Mouse (Mus musculus): ENCODE measurements around the gene Serpina12.

Serpina12 gene

GRCm38 (mm10) chr12:104044343-104044742 lies at the start of gene Serpina12:
Gene Serpina12, minus strand, starts transcription at chr12:104044443.
- DNase-seq (ENCODE audit: low read depth, low spot score) = no peak

- DNase-seq (ENCODE audit: low read depth, low spot score) = no peak
Measured at GRCm38 (mm10) chr12:104091303-104091702, 47.1 kb upstream of the Serpina12 start.

GRCm38 (mm10) chr12:104090119-104090518 lies 45.9 kb upstream of the Serpina12 start:
- no peak for DNase-seq (ENCODE audit: low read depth, low spot score)

- DNase-seq (ENCODE audit: low read depth, low spot score) = no peak
Measured at GRCm38 (mm10) chr12:104072286-104072685, 28.0 kb upstream of the Serpina12 start.

GRCm38 (mm10) chr12:104071708-104072107 lies 27.5 kb upstream of the Serpina12 start:
- no peak for DNase-seq (ENCODE audit: low read depth, low spot score)

GRCm38 (mm10) chr12:104069620-104070019 lies 25.4 kb upstream of the Serpina12 start:
- peak; percentile 59 for DNase-seq (ENCODE audit: low read depth, low spot score)

GRCm38 (mm10) chr12:104067549-104067948 lies 23.3 kb upstream of the Serpina12 start:
- no peak for DNase-seq (ENCODE audit: low read depth, low spot score)

GRCm38 (mm10) chr12:104066241-104066640 lies 22.0 kb upstream of the Serpina12 start:
- DNase-seq (ENCODE audit: low read depth, low spot score) = peak; percentile 59

- DNase-seq (ENCODE audit: low read depth, low spot score) = no peak
Measured at GRCm38 (mm10) chr12:104064996-104065395, 20.8 kb upstream of the Serpina12 start.

- DNase-seq (ENCODE audit: low read depth, low spot score) = no peak
Measured at GRCm38 (mm10) chr12:104064532-104064931, 20.3 kb upstream of the Serpina12 start.

GRCm38 (mm10) chr12:104061862-104062261 lies 17.6 kb upstream of the Serpina12 start:
- no peak for DNase-seq (ENCODE audit: low read depth, low spot score)

- DNase-seq (ENCODE audit: low read depth, low spot score) = no peak
Measured at GRCm38 (mm10) chr12:104060126-104060525, 15.9 kb upstream of the Serpina12 start.

- no peak for DNase-seq (ENCODE audit: low read depth, low spot score)
Measured at GRCm38 (mm10) chr12:104057531-104057930, 13.3 kb upstream of the Serpina12 start.

GRCm38 (mm10) chr12:104057050-104057449 lies 12.8 kb upstream of the Serpina12 start:
- DNase-seq (ENCODE audit: low read depth, low spot score) = no peak

GRCm38 (mm10) chr12:104055755-104056154 lies 11.5 kb upstream of the Serpina12 start:
- DNase-seq (ENCODE audit: low read depth, low spot score) = no peak

- DNase-seq (ENCODE audit: low read depth, low spot score) = no peak
Measured at GRCm38 (mm10) chr12:104053995-104054394, 9.8 kb upstream of the Serpina12 start.

- DNase-seq (ENCODE audit: low read depth, low spot score) = no peak
Measured at GRCm38 (mm10) chr12:104045713-104046112, 1.5 kb upstream of the Serpina12 start.

- DNase-seq (ENCODE audit: low read depth, low spot score) = no peak
Measured at GRCm38 (mm10) chr12:104042753-104043152, 1.5 kb downstream of the Serpina12 start.

- no peak for DNase-seq (ENCODE audit: low read depth, low spot score)
Measured at GRCm38 (mm10) chr12:104041401-104041800, 2.8 kb downstream of the Serpina12 start.

- no peak for DNase-seq (ENCODE audit: low read depth, low spot score)
Measured at GRCm38 (mm10) chr12:104038181-104038580, 6.1 kb downstream of the Serpina12 start.

- DNase-seq (ENCODE audit: low read depth, low spot score) = no peak
Measured at GRCm38 (mm10) chr12:104033752-104034151, 10.5 kb downstream of the Serpina12 start.

GRCm38 (mm10) chr12:104029986-104030385 lies 14.3 kb downstream of the Serpina12 start:
- no peak for DNase-seq (ENCODE audit: low read depth, low spot score)

GRCm38 (mm10) chr12:104015280-104015679 lies 29.0 kb downstream of the Serpina12 start:
- no peak for DNase-seq (ENCODE audit: low read depth, low spot score)

GRCm38 (mm10) chr12:104013620-104014019 lies 30.6 kb downstream of the Serpina12 start, which contains the start of gene Serpina9:
Gene Serpina9, minus strand, starts transcription at chr12:104013755.
- no peak for DNase-seq (ENCODE audit: low read depth, low spot score)

All from forelimb bud, embryonic 11.5 days (tissue).